Comparison of ENCODE assay signal across 14 mouse cellular contexts in genomic region chr3:102731112-102731511, GRCm38 (mm10).
"Had no signal": no experiment of that assay in that cellular context is flagged by ENCODE, and none has a peak within 500 bp of the region (broad histone marks: within the 10 kb centered on the region; RNA-seq: fewer than 3 reads in every experiment).

No protein-coding gene starts in this region.

- DNase-seq: cerebellum, adult 9-10 months; cerebellum, adult 9-11 months; cerebellum, postnatal 25 days; cerebellum, postnatal 36 days; embryo, embryonic 11 days; forebrain, postnatal 0 days; gastrocnemius, adult 2 months; gastrocnemius, postnatal 10 days; gastrocnemius, postnatal 14 days; gastrocnemius, postnatal 25 days; gastrocnemius, postnatal 36 days; heart, adult 11 months; heart, adult 18-20 months; heart, adult 2 months had no signal
